19 mouse cellular contexts compared by ENCODE assay signal in the genomic region with DNA sequence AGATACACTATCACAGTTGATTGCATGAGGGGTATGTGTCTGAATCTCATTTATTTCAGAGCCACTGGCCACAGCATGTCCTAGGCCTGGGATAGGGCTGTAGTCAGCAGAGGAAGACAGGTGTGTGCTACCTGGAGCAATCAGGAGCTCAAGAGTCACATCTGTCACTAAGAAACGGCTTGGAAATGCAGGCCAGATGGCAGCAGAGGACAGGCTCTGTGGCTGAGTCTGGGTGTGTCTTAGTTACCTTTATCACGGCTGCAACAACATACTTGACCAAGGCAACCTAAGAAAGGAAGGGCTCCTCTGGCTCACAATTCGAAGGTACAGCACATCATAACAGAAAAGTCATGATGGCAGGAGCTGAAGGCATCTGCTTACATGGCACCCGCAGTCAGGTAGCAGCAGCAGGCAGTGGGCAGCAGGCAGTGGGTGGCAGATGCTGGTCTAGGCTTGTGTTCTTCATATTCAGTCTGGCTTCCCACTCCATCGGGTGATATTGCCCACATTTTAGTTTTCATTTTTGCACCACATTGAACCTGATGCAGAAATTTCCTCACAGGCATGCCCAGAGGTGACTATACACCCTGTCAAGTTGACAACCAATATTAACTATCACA.
A peak's percentile ranks its signal among the peaks of the same experiment; 100 is the strongest.
DNase-seq lines count a peak whose midpoint lies in the region; ATAC-seq and TF ChIP-seq lines count a peak whose summit lies in the region.
"Had no signal": no experiment of that assay in that cellular context is flagged by ENCODE, and none has a peak within 500 bp of the region (broad histone marks: within the 10 kb centered on the region; RNA-seq: fewer than 3 reads in every experiment).

No protein-coding gene starts in this region.

- no peak overlapping the region for H3K4me2 ChIP-seq in kidney, postnatal 0 days (ENCODE audit: low read length)
- H3K4me2 ChIP-seq in kidney, embryonic 16.5 days (replicated peaks; ENCODE audit: low read depth, low read length), result no peak overlapping the region
- H3K4me2 ChIP-seq in intestine, postnatal 0 days (replicated peaks; ENCODE audit: low read depth), result no peak overlapping the region
- H3K4me2 ChIP-seq: embryonic facial prominence, embryonic 13.5 days; lung, embryonic 14.5 days; midbrain, embryonic 12.5 days; neural tube, embryonic 13.5 days had no signal

- no peak overlapping the region for H3K9ac ChIP-seq in kidney, postnatal 0 days (ENCODE audit: low read depth, low read length)
- no peak overlapping the region for H3K9ac ChIP-seq in kidney, embryonic 16.5 days (replicated peaks; ENCODE audit: low read length)
- H3K9ac ChIP-seq in intestine, postnatal 0 days (ENCODE audit: low read depth, low read length), result no peak overlapping the region
- H3K9ac ChIP-seq: embryonic facial prominence, embryonic 13.5 days; lung, embryonic 14.5 days; midbrain, embryonic 12.5 days; neural tube, embryonic 13.5 days had no signal

- peak; percentile 35 to 36 for DNase-seq in cerebellum, adult 2 months
- DNase-seq in cerebellum, adult 8-10 months, result no peak
- DNase-seq in kidney, postnatal 0 days (ENCODE audit: low spot score), result no peak
- DNase-seq in right cerebral cortex, adult 18-20 months, result peak; percentile 19
- DNase-seq in right cerebral cortex, postnatal 4 days, result no peak
- DNase-seq in left cerebral cortex, postnatal 10 days (ENCODE audit: extremely low spot score in 1 of 2, low spot score in 2 of 2), result no peak
- DNase-seq: kidney, postnatal 10 days; left cerebral cortex, postnatal 4 days; liver; lung, embryonic 14.5 days had no signal

- no peak for TF ChIP-seq CTCF in cerebellum, adult 2 months (IDR thresholded peaks at IDR 0.05; ENCODE audit: borderline replicate concordance, insufficient read depth, low read depth, low read length)
- TF ChIP-seq CTCF in kidney, postnatal 0 days (IDR thresholded peaks at IDR 0.05; ENCODE audit: low read depth), result peak; percentile 21; the same call in 1 of the 2 replicates
- peak; percentile 61 for TF ChIP-seq CTCF in intestine, postnatal 0 days (IDR thresholded peaks at IDR 0.05; ENCODE audit: low read depth)

- no peak for ATAC-seq in kidney, postnatal 0 days (replicated peaks; ENCODE audit: low FRiP score, low read depth)
- ATAC-seq in kidney, embryonic 16.5 days (ENCODE audit: low FRiP score, low TSS enrichment), result no peak
- ATAC-seq in intestine, postnatal 0 days, result no peak
- ATAC-seq: forebrain, embryonic 14.5 days; inflammation-experienced regulatory T-cells, adult 6 months had no signal

- 68% methylated on average over 5 of the region's 5 CpGs for WGBS in cerebellum, adult 2 months
- WGBS in kidney, postnatal 0 days, result 81% methylated on average over 5 of the region's 5 CpGs
- WGBS in kidney, embryonic 16.5 days, result 71% methylated on average over 5 of the region's 5 CpGs
- WGBS in intestine, postnatal 0 days, result 59% methylated on average over 5 of the region's 5 CpGs

- H3K4me1 ChIP-seq in cerebellum, adult 2 months (ENCODE audit: control insufficient read depth, insufficient read depth, low read length), result peaks cover 33% of the 10 kb centered on the region
- no peaks in the 10 kb centered on the region for H3K4me1 ChIP-seq in kidney, postnatal 0 days (replicated peaks; ENCODE audit: insufficient read depth, low read length)
- no peaks in the 10 kb centered on the region for H3K4me1 ChIP-seq in kidney, embryonic 16.5 days (ENCODE audit: insufficient read depth, low read length)
- no peaks in the 10 kb centered on the region for H3K4me1 ChIP-seq in intestine, postnatal 0 days (replicated peaks; ENCODE audit: control insufficient read depth, insufficient read depth, low read length)
- H3K4me1 ChIP-seq: embryonic facial prominence, embryonic 13.5 days; midbrain, embryonic 12.5 days; neural tube, embryonic 13.5 days had no signal

- H3K4me3 ChIP-seq in cerebellum, adult 2 months (replicated peaks; ENCODE audit: insufficient read depth, low read depth, low read length), result no peak overlapping the region
- no peak overlapping the region for H3K4me3 ChIP-seq in kidney, postnatal 0 days (replicated peaks; ENCODE audit: low read depth, low read length)
- no peak overlapping the region for H3K4me3 ChIP-seq in kidney, embryonic 16.5 days (ENCODE audit: low read length)
- no peak overlapping the region for H3K4me3 ChIP-seq in intestine, postnatal 0 days (ENCODE audit: low read depth, low read length)
- H3K4me3 ChIP-seq: embryonic facial prominence, embryonic 13.5 days; heart, embryonic 10.5 days; layer of hippocampus, adult 2 months; midbrain, embryonic 12.5 days; neural tube, embryonic 13.5 days had no signal

- peak overlapping the region; percentile 91 for H3K27ac ChIP-seq in cerebellum, adult 2 months (ENCODE audit: insufficient read depth, low read length)
- no peak overlapping the region for H3K27ac ChIP-seq in kidney, postnatal 0 days
- H3K27ac ChIP-seq in kidney, embryonic 16.5 days (ENCODE audit: low read length), result no peak overlapping the region
- no peak overlapping the region for H3K27ac ChIP-seq in intestine, postnatal 0 days (ENCODE audit: low read depth, low read length)
- H3K27ac ChIP-seq: embryonic facial prominence, embryonic 13.5 days; heart, embryonic 10.5 days; layer of hippocampus, adult 2 months; midbrain, embryonic 12.5 days; neural tube, embryonic 13.5 days had no signal

- no peak for TF ChIP-seq POLR2A in cerebellum, adult 2 months (IDR thresholded peaks at IDR 0.05; ENCODE audit: borderline replicate concordance, insufficient read depth, low read length)

- no peaks in the 10 kb centered on the region for H3K9me3 ChIP-seq in kidney, postnatal 0 days (replicated peaks; ENCODE audit: low read length)
- H3K9me3 ChIP-seq in kidney, embryonic 16.5 days (ENCODE audit: low read length), result no peaks in the 10 kb centered on the region
- no peaks in the 10 kb centered on the region for H3K9me3 ChIP-seq in intestine, postnatal 0 days (ENCODE audit: control insufficient read depth)
- H3K9me3 ChIP-seq: embryonic facial prominence, embryonic 13.5 days; heart, embryonic 10.5 days; midbrain, embryonic 12.5 days; neural tube, embryonic 13.5 days had no signal

- H3K36me3 ChIP-seq in kidney, postnatal 0 days (ENCODE audit: insufficient read depth, low read length), result no peaks in the 10 kb centered on the region
- H3K36me3 ChIP-seq in kidney, embryonic 16.5 days (ENCODE audit: insufficient read depth, low read length), result no peaks in the 10 kb centered on the region
- no peaks in the 10 kb centered on the region for H3K36me3 ChIP-seq in intestine, postnatal 0 days (ENCODE audit: control insufficient read depth, insufficient read depth)
- H3K36me3 ChIP-seq: embryonic facial prominence, embryonic 13.5 days; heart, embryonic 10.5 days; midbrain, embryonic 12.5 days; neural tube, embryonic 13.5 days had no signal

- intact Hi-C loops in left cerebral cortex, postnatal 10 days (cut with DNase I), result loop anchor here (10.0 kb wide), 1 partner anchor 185 kb away; the partner anchor contains the start of gene Galnt18

- no peaks in the 10 kb centered on the region for H3K27me3 ChIP-seq in cerebellum, adult 2 months (ENCODE audit: control insufficient read depth, insufficient read depth, low read length)
- H3K27me3 ChIP-seq in kidney, postnatal 0 days (ENCODE audit: insufficient read depth, low read length), result no peaks in the 10 kb centered on the region
- no peaks in the 10 kb centered on the region for H3K27me3 ChIP-seq in kidney, embryonic 16.5 days (ENCODE audit: insufficient read depth, low read length)
- 0 out of 2 replicates have a peak, but pooled peaks cover 4% of the 10 kb centered on the region for H3K27me3 ChIP-seq in intestine, postnatal 0 days (replicated peaks; ENCODE audit: control insufficient read depth, insufficient read depth, low read length)
- H3K27me3 ChIP-seq: embryonic facial prominence, embryonic 13.5 days; midbrain, embryonic 12.5 days; neural tube, embryonic 13.5 days had no signal

Comparison
In these comparisons a context has a peak if more than half of its experiments do, and no peak if none do; other contexts are left out.
1. DNase-seq: peak in cerebellum, adult 2 months (2 of 2) and right cerebral cortex, adult 18-20 months (single experiment); none in cerebellum, adult 8-10 months (single experiment), kidney, postnatal 0 days (single experiment), right cerebral cortex, postnatal 4 days (single experiment) and left cerebral cortex, postnatal 10 days (0 of 2).